Mouse (Mus musculus): ENCODE measurements around the gene Pstpip1.

- no peak for TF ChIP-seq GABPA (IDR thresholded peaks at IDR 0.05; ENCODE audit: insufficient replicate concordance, low read depth, low read length)
- TF ChIP-seq POLR2A (IDR thresholded peaks at IDR 0.05; ENCODE audit: low read depth, low read length): no peak
- no peak for TF ChIP-seq ZMIZ1 (IDR thresholded peaks at IDR 0.05; ENCODE audit: low read depth, low read length)
- no peak for TF ChIP-seq KAT2A (IDR thresholded peaks at IDR 0.05; ENCODE audit: insufficient replicate concordance, low read length)
- no peak for TF ChIP-seq SMC3 (IDR thresholded peaks at IDR 0.05; ENCODE audit: low read depth, low read length)
Observed at GRCm38 (mm10) chr9:56167690-56168089, 77.9 kb downstream of the Pstpip1 start.
